Mouse (Mus musculus) embryonic facial prominence, embryonic 14.5 days (tissue): ENCODE results near the gene Pon1. TPM values are rescaled to one million over a fixed set of nuclear protein-coding genes. Genes with fewer than 3 reads are reported as not detected.

ENCODE experiments used
- ATAC-seq: fragments of 200-750 bp; cut with Nextera tagmentation; 2 replicates; pipeline ENCODE4 v1.8.0; 2017; ENCODE audit warnings: low read depth, moderate number of reproducible peaks, moderate TSS enrichment
- DNase-seq: peaks from one replicate; pipeline ENCODE4 v3.0.0-alpha.2; 2015; ENCODE audit warnings: low spot score
- H3K27ac ChIP-seq: fragments of 300-500 bp; sonication (generic); replicated peaks from 2 replicates; pipeline ENCODE4 v1.5.1; 2014; ENCODE audit warnings: low read depth, mild to moderate bottlenecking, low read length, moderate library complexity
- H3K27me3 ChIP-seq: fragments of 300-500 bp; sonication (generic); replicated peaks from 2 replicates; pipeline ENCODE4 v1.6.1; 2014; ENCODE audit warnings: low read length; ENCODE audit not compliant: control insufficient read depth, insufficient read depth
- H3K36me3 ChIP-seq: fragments of 300-500 bp; sonication (generic); 2 replicates; pipeline ENCODE4 v1.6.1; 2014; ENCODE audit warnings: low read length, mixed read lengths; ENCODE audit not compliant: control insufficient read depth, insufficient read depth
- H3K4me1 ChIP-seq: fragments of 300-500 bp; sonication (generic); 2 replicates; pipeline ENCODE4 v1.6.1; 2014; ENCODE audit warnings: antibody characterized with exemption, low read length; ENCODE audit not compliant: control insufficient read depth, insufficient read depth
- H3K4me2 ChIP-seq: fragments of 300-500 bp; sonication (generic); 2 replicates; pipeline ENCODE4 v1.6.1; 2014; ENCODE audit warnings: low read depth, mild to moderate bottlenecking, low read length, moderate library complexity, mixed read lengths
- H3K4me3 ChIP-seq: fragments of 300-500 bp; sonication (generic); 2 replicates; pipeline ENCODE4 v1.5.1; 2014; ENCODE audit warnings: low read depth, mild to moderate bottlenecking, low read length
- H3K9ac ChIP-seq: fragments of 300-500 bp; sonication (generic); 2 replicates; pipeline ENCODE4 v1.6.1; 2014; ENCODE audit warnings: low read depth, mild to moderate bottlenecking, low read length, moderate library complexity, mixed read lengths
- H3K9me3 ChIP-seq: fragments of 300-500 bp; sonication (generic); 2 replicates; pipeline ENCODE4 v1.6.1; 2016; ENCODE audit warnings: low read length; ENCODE audit not compliant: control insufficient read depth
- WGBS: fragments of 180-500 bp; shearing (Covaris S2); extraction: QIAGEN DNeasy Blood & Tissue Kit; methylation state at CpG from one replicate; pipeline ENCODE4 v1.1.7; 2014; 5-methylcytosine and 5-hydroxymethylcytosine counted together
- polyA plus RNA-seq: library from polyadenylated mRNA; unstranded; fragments of >200 nt; fragmentation: Nextera tagmentation; extraction: Ambion mirVana; gene quantifications from 2 replicates; pipeline ENCODE4 v1.2.1, GENCODE M21; 2014

The Pon1 gene
- polyA plus RNA-seq, 1 experiment from 2014 or later = 3.9 TPM

DNA sequence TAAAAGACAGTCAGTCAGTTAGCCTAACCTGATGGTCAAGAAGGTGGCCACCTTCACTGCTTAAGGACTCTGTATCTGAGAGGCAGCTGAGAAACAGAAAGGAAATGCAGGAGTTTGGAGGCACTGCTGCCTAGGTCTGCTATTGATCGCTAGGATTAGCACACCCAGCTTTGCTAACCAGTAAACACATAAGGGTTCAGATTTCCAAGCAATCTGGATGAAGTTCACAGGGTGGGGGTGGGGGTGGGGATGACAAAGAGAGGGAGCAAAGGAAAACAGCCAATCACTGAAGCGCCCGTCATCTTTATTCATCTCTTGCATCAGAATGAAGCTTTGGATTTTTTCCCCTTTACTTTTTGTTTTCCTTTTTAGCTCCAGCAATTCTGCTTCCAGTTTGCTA is 28.3 kb upstream of the Pon1 start:
- Histone ChIP-seq H3K9me3 (no peaks in the 10 kb centered on the region), H3K36me3 (no peaks in the 10 kb centered on the region), H3K4me2 (no peak overlapping the region), H3K27me3 (no peaks in the 10 kb centered on the region), H3K27ac (no peak overlapping the region), H3K4me1 (no peaks in the 10 kb centered on the region), H3K9ac (no peak overlapping the region), H3K4me3 (no peak overlapping the region)
- peak; percentile 22; the same call in 1 of the 2 replicates for ATAC-seq
- WGBS = 52% methylated on average over 3 of the region's 3 CpGs
- no peak for DNase-seq

DNA sequence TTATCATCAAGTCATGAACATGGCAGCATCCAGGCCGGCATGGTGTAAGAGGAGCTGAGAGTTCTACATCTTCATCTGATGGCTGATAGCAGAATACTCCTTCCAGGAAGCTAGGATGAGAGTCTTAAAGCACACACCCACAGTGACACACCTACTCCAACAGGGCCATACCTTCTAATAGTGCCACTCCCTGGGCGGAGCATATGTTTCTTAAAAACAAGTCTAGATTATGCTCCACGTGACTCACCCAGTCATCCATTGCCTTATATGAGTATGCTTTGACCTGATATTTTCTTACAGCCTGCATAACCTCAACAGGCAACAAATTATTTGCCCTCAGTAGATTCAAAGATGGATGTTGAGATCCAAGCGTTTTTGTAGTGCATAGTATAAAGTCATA is 24.4 kb upstream of the Pon1 start:
- Histone ChIP-seq H3K9me3 (no peaks in the 10 kb centered on the region), H3K27me3 (no peaks in the 10 kb centered on the region), H3K36me3 (no peaks in the 10 kb centered on the region), H3K4me1 (no peaks in the 10 kb centered on the region), H3K9ac (no peak overlapping the region), H3K4me3 (no peak overlapping the region), H3K4me2 (no peak overlapping the region), H3K27ac (no peak overlapping the region)
- 91% methylated on average over 4 of the region's 4 CpGs for WGBS
- no peak for DNase-seq
- no peak for ATAC-seq

DNA sequence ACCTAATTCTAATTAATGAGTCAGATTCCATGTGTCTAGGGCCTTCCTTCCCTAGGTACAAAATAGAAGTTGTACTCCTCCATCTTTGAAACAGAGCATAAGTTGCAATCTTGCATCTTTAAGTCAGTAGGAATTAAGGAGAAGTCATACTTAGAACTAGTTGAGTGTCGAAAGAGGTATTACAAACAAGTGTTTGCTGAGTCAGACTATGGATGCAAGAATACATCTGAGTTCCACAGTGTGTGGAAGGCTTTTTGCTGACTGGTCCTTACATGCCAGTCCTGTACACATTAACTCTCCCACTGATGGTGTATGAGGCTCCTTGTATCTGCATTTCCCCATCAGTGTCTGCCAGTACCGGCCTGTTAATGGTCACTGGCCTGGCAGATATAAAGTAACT is 14.1 kb upstream of the Pon1 start:
- peaks cover 8% of the 10 kb centered on the region; the same call in 1 of the 2 replicates for H3K9me3 ChIP-seq
- H3K4me3 ChIP-seq = no peak overlapping the region
- H3K4me2 ChIP-seq = no peak overlapping the region
- DNase-seq = no peak
- H3K27ac ChIP-seq = no peak overlapping the region
- no peak overlapping the region for H3K9ac ChIP-seq
- H3K36me3 ChIP-seq = no peaks in the 10 kb centered on the region
- no peak for ATAC-seq
- no peaks in the 10 kb centered on the region for H3K4me1 ChIP-seq
- WGBS = 84% methylated on average over 2 of the region's 2 CpGs
- H3K27me3 ChIP-seq = no peaks in the 10 kb centered on the region

DNA sequence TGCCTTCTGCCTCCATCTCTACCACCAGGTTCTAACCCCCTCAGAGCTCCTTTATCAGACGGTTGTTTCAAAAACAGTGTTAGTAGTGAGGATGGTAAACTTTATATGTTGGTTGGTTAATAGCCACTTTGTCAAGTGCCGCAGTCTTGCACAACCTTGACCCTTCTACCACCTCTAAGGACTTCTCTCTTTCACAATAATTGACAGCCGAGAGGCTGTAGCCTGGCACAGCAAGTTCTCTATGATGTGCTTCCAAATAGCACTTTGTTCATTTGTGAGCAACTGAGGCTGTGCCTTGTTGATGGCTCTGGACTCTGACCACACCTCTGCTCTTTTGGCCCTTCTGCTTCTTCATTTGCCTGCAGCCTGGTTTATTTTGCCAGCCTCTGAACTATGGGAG is 6.2 kb upstream of the Pon1 start:
- H3K9ac ChIP-seq = no peak overlapping the region
- no peak for DNase-seq
- H3K27me3 ChIP-seq = no peaks in the 10 kb centered on the region
- no peak overlapping the region for H3K4me3 ChIP-seq
- H3K4me1 ChIP-seq = no peaks in the 10 kb centered on the region
- H3K27ac ChIP-seq = no peak overlapping the region
- no peak overlapping the region for H3K4me2 ChIP-seq
- 75% methylated on average over 3 of the region's 3 CpGs for WGBS
- ATAC-seq = no peak
- H3K36me3 ChIP-seq = no peaks in the 10 kb centered on the region
- peaks cover 12% of the 10 kb centered on the region; the same call in 1 of the 2 replicates for H3K9me3 ChIP-seq

DNA sequence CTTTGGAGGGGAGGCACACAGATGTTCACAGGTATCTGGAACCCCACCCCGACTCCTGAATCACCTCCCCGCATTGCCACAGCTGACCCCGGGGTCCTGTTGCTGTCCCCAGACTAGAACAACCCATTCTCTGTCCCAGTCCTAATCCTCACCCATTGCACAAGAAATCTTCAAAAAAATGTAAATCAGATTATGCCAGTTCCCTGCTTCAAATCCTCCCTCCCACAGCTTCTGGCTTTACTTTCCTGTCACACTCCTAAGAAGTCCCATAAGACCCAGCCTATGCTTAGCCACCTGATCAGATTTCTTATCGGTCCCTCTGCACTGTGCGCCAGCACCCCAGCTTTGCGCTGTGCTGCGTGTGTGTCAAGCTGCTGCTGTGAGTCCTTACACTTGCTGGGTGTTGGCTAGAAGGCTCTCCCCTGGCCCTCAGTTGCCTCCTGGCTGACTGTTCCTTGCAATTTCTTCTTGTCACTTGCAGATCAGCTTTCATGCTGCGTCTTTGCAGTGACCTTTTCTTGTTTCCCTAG is 5.7 kb upstream of the Pon1 start:
- Histone ChIP-seq H3K9ac (no peak overlapping the region), H3K27ac (no peak overlapping the region), H3K4me3 (no peak overlapping the region), H3K9me3 (peaks cover 12% of the 10 kb centered on the region; the same call in 1 of the 2 replicates), H3K27me3 (no peaks in the 10 kb centered on the region), H3K36me3 (no peaks in the 10 kb centered on the region), H3K4me1 (no peaks in the 10 kb centered on the region), H3K4me2 (no peak overlapping the region)
- 84% methylated on average over 8 of the region's 8 CpGs for WGBS
- ATAC-seq = no peak
- no peak for DNase-seq

DNA sequence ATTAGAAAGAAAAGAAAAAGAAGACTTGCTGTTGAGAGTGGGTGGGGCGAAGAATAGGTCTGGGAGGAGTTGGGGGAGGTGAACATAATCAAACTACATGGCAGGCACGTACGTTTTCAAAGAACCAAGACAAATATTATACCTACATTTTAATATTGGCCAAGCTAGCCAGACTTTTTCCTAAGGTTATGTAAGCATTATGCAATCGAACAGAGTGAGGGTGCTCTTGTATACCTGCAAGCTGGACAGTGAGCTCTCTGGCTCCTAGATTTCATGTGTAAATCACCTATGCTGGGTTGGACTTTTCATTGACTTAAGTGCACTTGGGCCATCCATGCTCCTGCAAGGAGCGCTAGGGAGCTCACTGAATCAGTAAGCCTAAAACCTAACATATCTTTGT is 4.8 kb upstream of the Pon1 start:
- Histone ChIP-seq H3K27ac (no peak overlapping the region), H3K9ac (no peak overlapping the region), H3K4me1 (no peaks in the 10 kb centered on the region), H3K4me2 (no peak overlapping the region), H3K4me3 (no peak overlapping the region), H3K36me3 (no peaks in the 10 kb centered on the region), H3K9me3 (peaks cover 11% of the 10 kb centered on the region; the same call in 1 of the 2 replicates), H3K27me3 (no peaks in the 10 kb centered on the region)
- DNase-seq (no peak), ATAC-seq (no peak)
- WGBS = 91% methylated on average over 5 of the region's 5 CpGs

DNA sequence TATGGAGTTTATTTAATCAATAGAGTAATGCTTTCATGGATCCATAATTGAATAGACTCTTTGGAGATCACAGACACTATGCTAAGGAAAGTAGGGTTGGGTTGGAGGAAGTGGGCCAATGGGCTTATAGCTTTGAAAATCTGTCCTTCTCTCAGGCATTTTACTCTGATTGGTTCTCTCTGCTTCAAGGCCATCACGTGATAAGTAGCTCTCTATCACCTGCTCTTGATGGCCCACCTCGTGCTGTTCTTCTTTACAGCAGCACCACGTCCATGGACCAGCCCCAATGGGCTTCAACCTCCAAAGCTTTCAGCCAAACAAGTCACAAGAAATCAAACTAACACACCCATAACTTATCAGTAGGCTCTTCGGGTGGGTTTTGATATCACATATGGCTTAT is 3.0 kb downstream of the Pon1 start:
- DNase-seq (no peak), ATAC-seq (no peak)
- Histone ChIP-seq H3K9me3 (no peaks in the 10 kb centered on the region), H3K4me2 (no peak overlapping the region), H3K27ac (no peak overlapping the region), H3K9ac (no peak overlapping the region), H3K27me3 (no peaks in the 10 kb centered on the region), H3K4me1 (no peaks in the 10 kb centered on the region), H3K4me3 (no peak overlapping the region), H3K36me3 (no peaks in the 10 kb centered on the region)
- 88% methylated on average over 4 of the region's 4 CpGs for WGBS

GRCm38 (mm10) chr6:5189507-5189906 is 4.2 kb downstream of the Pon1 start:
- Histone ChIP-seq H3K27me3 (no peaks in the 10 kb centered on the region), H3K4me3 (no peak overlapping the region), H3K4me1 (no peaks in the 10 kb centered on the region), H3K4me2 (no peak overlapping the region), H3K27ac (no peak overlapping the region), H3K36me3 (no peaks in the 10 kb centered on the region), H3K9ac (no peak overlapping the region), H3K9me3 (no peaks in the 10 kb centered on the region)
- ATAC-seq (no peak), DNase-seq (peak; percentile 32)
- 65% methylated on average over 4 of the region's 4 CpGs for WGBS

DNA sequence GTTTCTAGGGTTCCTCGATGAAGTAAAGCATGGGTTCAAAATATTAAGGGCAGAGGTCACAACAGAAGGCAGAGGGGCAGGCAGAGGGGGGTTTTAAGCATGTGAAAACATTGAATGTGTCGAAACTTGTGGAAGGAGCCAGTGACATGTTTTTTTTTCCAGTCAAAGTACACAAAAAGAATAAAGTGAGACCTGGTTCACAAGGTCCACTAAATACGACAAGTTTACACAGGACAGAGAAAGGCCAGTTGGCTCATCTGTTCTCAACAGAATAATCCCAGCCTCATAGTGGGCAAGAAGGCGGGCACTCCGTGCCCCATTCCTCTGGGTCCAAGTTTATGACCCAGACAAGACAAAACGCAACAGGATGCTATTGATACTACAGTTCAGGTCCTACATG is 4.8 kb downstream of the Pon1 start:
- no peaks in the 10 kb centered on the region for H3K4me1 ChIP-seq
- no peak overlapping the region for H3K4me3 ChIP-seq
- no peak overlapping the region for H3K9ac ChIP-seq
- 52% methylated on average over 6 of the region's 6 CpGs for WGBS
- H3K9me3 ChIP-seq = no peaks in the 10 kb centered on the region
- no peak for DNase-seq
- H3K27ac ChIP-seq = no peak overlapping the region
- no peaks in the 10 kb centered on the region for H3K27me3 ChIP-seq
- no peak for ATAC-seq
- no peaks in the 10 kb centered on the region for H3K36me3 ChIP-seq
- H3K4me2 ChIP-seq = no peak overlapping the region
